Mouse (Mus musculus): ENCODE data around the gene Gm21954. TPM values are rescaled to one million over a fixed set of nuclear protein-coding genes. Genes with fewer than 3 reads are reported as not detected.

The Gm21954 gene
- polyA plus RNA-seq, 1 experiment from 2014 or later = not detected

DNA sequence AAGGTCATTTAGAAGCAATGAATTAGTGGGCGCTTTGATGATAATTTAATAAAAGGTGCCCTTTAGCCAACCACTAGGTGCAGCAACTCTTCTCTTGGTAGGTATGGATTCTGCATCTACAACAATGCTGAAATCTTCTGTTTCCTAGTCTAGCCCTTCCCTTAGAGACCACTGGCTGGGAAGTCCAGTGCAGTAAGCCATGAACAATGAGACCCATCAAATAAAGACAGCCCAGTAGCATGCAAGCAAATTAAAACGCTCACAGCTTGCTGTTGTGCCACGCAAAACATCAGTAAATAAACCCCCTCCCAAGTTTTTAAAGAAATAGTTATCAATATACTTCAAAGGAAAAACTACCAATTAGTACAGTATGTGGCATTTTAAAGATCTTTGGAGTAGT, 10.9 kb downstream of the Gm21954 start:
- no peaks in the 10 kb centered on the region for H3K27me3 ChIP-seq

DNA sequence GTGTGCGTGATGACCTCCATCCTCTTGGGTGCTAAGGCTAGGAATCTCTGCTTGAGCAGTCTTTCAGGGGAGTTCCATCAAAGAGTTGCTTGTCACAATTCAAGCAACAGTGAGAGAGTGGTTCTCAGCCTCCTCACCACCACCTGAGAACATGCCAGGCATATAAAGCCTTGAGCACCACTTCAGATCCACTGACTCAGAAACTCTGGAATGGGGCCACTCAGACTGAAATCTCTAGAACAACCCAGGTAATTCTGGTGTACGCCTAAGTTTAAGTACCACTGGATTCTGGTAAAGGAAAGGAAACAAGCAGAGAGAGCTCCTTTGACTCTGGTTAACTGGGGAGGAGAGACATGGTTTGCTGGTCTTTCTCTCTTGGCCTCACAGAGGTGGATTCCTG, 19.5 kb downstream of the Gm21954 start:
- Histone ChIP-seq H3K4me2 (replicated peaks) (no peak overlapping the region), H3K9me3 (replicated peaks) (no peaks in the 10 kb centered on the region), H3K9ac (no peak overlapping the region), H3K36me3 (peaks cover 8% of the 10 kb centered on the region; the same call in 1 of the 2 replicates), H3K27ac (no peak overlapping the region), H3K4me1 (no peaks in the 10 kb centered on the region), H3K27me3 (no peaks in the 10 kb centered on the region), H3K4me3 (no peak overlapping the region)
- no peak for ATAC-seq (ENCODE audit: low FRiP score)
- 94% methylated on average over 2 of the region's 2 CpGs for WGBS

More for the DNA sequence above, 10.9 kb downstream of the Gm21954 start:
- ATAC-seq (ENCODE audit: low FRiP score) = peak; percentile 63
- Histone ChIP-seq H3K4me3 (no peak overlapping the region), H3K4me1 (peaks cover 19% of the 10 kb centered on the region), H3K9ac (no peak overlapping the region), H3K4me2 (replicated peaks) (peak overlapping the region; percentile 52), H3K27ac (peak overlapping the region; percentile 64), H3K36me3 (no peaks in the 10 kb centered on the region), H3K9me3 (replicated peaks) (no peaks in the 10 kb centered on the region)
- 47% methylated on average over 3 of the region's 3 CpGs for WGBS

DNA sequence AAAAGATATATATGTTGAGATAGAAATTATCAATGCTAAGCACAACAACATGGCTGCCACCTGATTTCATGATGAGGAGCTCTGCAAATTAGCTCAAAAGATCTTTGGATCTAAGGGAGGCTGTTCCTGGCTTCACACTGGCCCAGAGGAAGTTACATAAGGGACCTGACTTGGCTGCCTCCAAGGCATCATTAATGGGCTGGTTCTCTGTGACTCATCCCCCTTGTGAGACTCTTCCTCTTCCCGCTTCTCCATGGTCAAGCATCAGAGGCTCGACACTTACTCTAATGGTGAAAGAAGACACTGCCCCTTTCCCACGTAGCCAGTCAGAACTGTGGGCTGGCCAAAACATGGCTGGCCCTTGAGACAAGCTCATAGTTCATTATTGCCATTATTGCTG, 20.1 kb downstream of the Gm21954 start:
- no peak overlapping the region for H3K4me2 ChIP-seq (replicated peaks)
- H3K9ac ChIP-seq = no peak overlapping the region
- no peak overlapping the region for H3K27ac ChIP-seq
- H3K4me1 ChIP-seq = no peaks in the 10 kb centered on the region
- H3K4me3 ChIP-seq = no peak overlapping the region
- H3K9me3 ChIP-seq (replicated peaks) = no peaks in the 10 kb centered on the region
- peaks cover 8% of the 10 kb centered on the region; the same call in 1 of the 2 replicates for H3K36me3 ChIP-seq
- H3K27me3 ChIP-seq = no peaks in the 10 kb centered on the region
- WGBS = 90% methylated on average over 3 of the region's 3 CpGs
- ATAC-seq (ENCODE audit: low FRiP score) = no peak

DNA sequence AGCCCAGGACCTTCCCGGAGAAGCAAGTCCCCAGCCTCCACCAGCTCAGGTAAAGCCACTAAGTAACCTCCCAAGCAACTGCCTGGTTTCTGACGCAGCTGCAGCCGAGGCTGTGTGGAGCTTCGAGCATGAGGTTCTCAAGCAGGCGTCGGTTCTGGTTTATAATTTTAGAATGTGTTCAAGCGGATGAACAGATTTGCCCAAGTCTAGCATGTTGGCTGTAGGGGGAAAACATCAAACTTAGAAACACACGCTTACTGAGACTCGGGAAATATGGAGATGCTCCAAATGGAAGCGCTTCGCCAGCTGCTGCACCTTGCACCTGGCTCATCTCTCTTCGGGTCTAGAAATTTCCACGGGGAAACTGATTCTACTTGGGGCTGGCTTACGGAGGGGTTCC, 21.0 kb downstream of the Gm21954 start:
- Histone ChIP-seq H3K4me1 (no peaks in the 10 kb centered on the region), H3K36me3 (peaks cover 8% of the 10 kb centered on the region; the same call in 1 of the 2 replicates), H3K4me3 (no peak overlapping the region), H3K9ac (no peak overlapping the region), H3K4me2 (replicated peaks) (no peak overlapping the region), H3K27me3 (no peaks in the 10 kb centered on the region), H3K9me3 (replicated peaks) (no peaks in the 10 kb centered on the region), H3K27ac (no peak overlapping the region)
- WGBS = 94% methylated on average over 14 of the region's 14 CpGs
- ATAC-seq (ENCODE audit: low FRiP score) = no peak

DNA sequence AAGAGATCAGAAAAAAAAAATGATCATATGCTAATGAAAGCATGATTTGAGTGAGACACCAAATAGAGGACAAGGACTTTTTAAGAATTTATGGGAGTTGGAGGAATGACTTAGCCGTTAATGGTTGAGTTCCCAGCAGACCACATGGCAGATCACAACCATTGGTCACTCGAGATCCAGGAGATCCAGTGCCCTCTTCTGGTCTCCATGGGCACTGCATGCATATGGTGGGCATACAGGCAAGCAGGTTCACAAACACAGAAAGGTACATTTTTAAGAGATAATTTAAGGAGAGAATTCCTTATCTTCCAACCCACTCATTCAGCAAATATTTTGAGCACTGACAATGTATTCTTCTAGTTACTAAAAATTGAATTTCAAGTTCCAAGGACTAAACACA, 22.9 kb downstream of the Gm21954 start:
- Histone ChIP-seq H3K27ac (no peak overlapping the region), H3K4me2 (replicated peaks) (no peak overlapping the region), H3K4me3 (no peak overlapping the region), H3K27me3 (no peaks in the 10 kb centered on the region), H3K9ac (no peak overlapping the region), H3K4me1 (no peaks in the 10 kb centered on the region), H3K36me3 (peaks cover 9% of the 10 kb centered on the region; the same call in 1 of the 2 replicates), H3K9me3 (replicated peaks) (no peaks in the 10 kb centered on the region)
- no peak for ATAC-seq (ENCODE audit: low FRiP score)
- 86% methylated on average over 2 of the region's 2 CpGs for WGBS

DNA sequence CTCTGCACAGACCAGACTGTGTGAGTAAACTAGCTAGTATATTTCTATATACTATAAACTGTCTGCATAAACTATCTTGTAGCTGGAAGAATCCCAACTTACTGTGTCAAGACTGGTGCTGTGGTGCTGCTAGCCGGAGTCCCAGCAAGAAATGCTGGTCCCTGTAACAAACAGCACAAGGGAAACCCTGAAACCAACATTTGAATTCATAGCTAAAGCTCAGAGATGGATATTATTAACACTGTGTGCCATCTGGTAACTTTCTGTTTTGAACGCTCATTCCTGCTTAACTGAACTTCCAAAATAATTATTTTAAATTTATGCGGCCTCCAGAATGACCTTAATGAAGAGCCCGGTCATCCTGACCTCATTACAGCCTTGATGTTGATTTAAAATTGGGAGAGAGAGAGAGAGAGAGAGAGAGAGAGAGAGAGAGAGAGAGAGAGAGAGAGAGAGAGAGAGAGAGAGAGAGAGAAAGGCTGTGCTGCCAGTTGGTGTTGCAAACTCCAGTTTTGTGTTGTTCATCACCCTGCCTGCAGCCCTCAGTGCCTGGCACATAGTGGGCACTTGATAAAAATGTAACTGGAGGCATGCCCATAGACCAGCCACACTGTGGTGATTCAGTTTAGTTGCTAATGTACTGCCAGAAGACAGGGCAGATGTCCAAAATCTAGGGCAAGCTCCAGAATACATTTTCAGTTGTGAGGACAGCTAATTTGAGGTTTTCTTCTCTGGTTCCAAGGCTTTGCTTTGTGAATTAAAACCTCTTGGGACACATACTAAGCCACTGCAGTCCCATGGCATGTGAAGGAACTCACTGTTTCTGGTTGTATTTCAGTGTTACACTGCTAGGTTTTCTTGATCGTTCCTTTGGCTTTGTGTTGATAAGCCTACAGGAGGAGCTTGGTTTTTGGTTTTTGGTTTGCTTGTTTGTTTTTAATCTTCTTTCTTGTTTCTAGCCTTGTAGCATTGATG, 24.2 kb downstream of the Gm21954 start:
- 86% methylated on average over 5 of the region's 5 CpGs for WGBS
- no peak for ATAC-seq (ENCODE audit: low FRiP score)
- H3K36me3 ChIP-seq = peaks cover 7% of the 10 kb centered on the region; the same call in 1 of the 2 replicates
- H3K4me1 ChIP-seq = no peaks in the 10 kb centered on the region
- no peak overlapping the region for H3K4me2 ChIP-seq (replicated peaks)
- no peak overlapping the region for H3K4me3 ChIP-seq
- no peak overlapping the region for H3K9ac ChIP-seq
- no peaks in the 10 kb centered on the region for H3K27me3 ChIP-seq
- H3K9me3 ChIP-seq (replicated peaks) = no peaks in the 10 kb centered on the region
- H3K27ac ChIP-seq = no peak overlapping the region

DNA sequence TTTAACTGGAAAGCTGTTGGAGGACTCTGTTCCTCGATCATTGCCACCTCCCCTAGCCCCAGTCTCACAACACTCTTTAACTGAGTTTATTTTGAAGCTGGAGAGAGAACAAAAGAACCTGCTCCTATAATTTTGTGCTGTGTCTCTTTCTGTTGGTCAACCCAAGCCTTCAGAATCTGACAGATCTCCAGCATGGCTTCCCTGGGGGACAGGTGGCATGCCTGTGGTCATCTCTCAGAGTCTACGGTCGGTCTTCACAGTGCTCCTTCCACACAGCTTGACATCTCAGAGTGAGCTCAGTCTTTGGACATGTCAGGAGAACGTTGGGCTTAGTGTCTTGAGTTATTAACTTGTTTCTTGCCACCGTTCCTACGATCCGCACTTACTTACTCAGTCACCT, 25.3 kb downstream of the Gm21954 start:
- H3K36me3 ChIP-seq = peaks cover 7% of the 10 kb centered on the region; the same call in 1 of the 2 replicates
- ATAC-seq (ENCODE audit: low FRiP score) = no peak
- H3K27me3 ChIP-seq = no peaks in the 10 kb centered on the region
- H3K4me3 ChIP-seq = no peak overlapping the region
- H3K4me2 ChIP-seq (replicated peaks) = no peak overlapping the region
- H3K27ac ChIP-seq = no peak overlapping the region
- H3K9me3 ChIP-seq (replicated peaks) = no peaks in the 10 kb centered on the region
- WGBS = 92% methylated on average over 7 of the region's 7 CpGs
- no peak overlapping the region for H3K9ac ChIP-seq
- no peaks in the 10 kb centered on the region for H3K4me1 ChIP-seq

- no peak for ATAC-seq (ENCODE audit: low FRiP score)
Measured at GRCm38 (mm10) chr3:55443725-55444124, 28.3 kb downstream of the Gm21954 start.

GRCm38 (mm10) chr3:55443271-55443670, 28.7 kb downstream of the Gm21954 start:
- H3K4me2 ChIP-seq (replicated peaks) = no peak overlapping the region
- no peaks in the 10 kb centered on the region for H3K9me3 ChIP-seq (replicated peaks)
- no peak overlapping the region for H3K4me3 ChIP-seq
- H3K27ac ChIP-seq = no peak overlapping the region
- peaks cover 4% of the 10 kb centered on the region; the same call in 1 of the 2 replicates for H3K36me3 ChIP-seq
- 88% methylated on average over 8 of the region's 8 CpGs for WGBS
- ATAC-seq (ENCODE audit: low FRiP score) = no peak
- no peak overlapping the region for H3K9ac ChIP-seq
- H3K4me1 ChIP-seq = peaks cover 7% of the 10 kb centered on the region; the same call in 1 of the 2 replicates
- H3K27me3 ChIP-seq = no peaks in the 10 kb centered on the region

More at GRCm38 (mm10) chr3:55443725-55444124, 28.3 kb downstream of the Gm21954 start:
- H3K9ac ChIP-seq = no peak overlapping the region
- no peaks in the 10 kb centered on the region for H3K27me3 ChIP-seq
- 89% methylated on average over 2 of the region's 2 CpGs for WGBS
- peaks cover 4% of the 10 kb centered on the region; the same call in 1 of the 2 replicates for H3K36me3 ChIP-seq
- H3K9me3 ChIP-seq (replicated peaks) = no peaks in the 10 kb centered on the region
- H3K4me3 ChIP-seq = no peak overlapping the region
- H3K27ac ChIP-seq = no peak overlapping the region
- peaks cover 7% of the 10 kb centered on the region; the same call in 1 of the 2 replicates for H3K4me1 ChIP-seq
- H3K4me2 ChIP-seq (replicated peaks) = no peak overlapping the region

GRCm38 (mm10) chr3:55442012-55442645, 29.9 kb downstream of the Gm21954 start:
- no peak for ATAC-seq (ENCODE audit: low FRiP score)
- Histone ChIP-seq H3K4me1 (peaks cover 7% of the 10 kb centered on the region; the same call in 1 of the 2 replicates), H3K4me3 (no peak overlapping the region), H3K27ac (no peak overlapping the region), H3K36me3 (peaks cover 4% of the 10 kb centered on the region; the same call in 1 of the 2 replicates), H3K27me3 (no peaks in the 10 kb centered on the region), H3K4me2 (replicated peaks) (no peak overlapping the region), H3K9ac (no peak overlapping the region), H3K9me3 (replicated peaks) (no peaks in the 10 kb centered on the region)
- whole genome bisulfite sequencing = 83% methylated on average over 11 of the region's 11 CpGs

DNA sequence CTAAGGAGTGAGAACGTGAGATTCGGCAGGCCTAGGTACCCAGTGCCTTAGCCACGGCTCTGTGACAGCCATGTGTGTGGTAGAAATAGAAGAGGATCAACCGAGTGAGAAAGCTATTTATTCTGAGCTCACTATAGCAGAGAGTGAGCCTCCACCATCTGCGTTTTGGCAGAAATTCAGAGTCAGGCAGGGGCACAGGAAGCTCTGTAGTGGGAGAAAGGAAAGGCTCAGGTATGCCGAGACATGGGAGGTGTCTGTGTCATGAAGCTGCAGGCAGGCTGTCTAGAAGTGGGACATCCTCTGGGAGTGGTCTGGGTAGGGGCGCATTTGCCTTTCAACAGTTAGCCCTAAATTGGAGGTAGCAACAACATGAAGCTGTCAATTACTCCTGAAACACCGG, 31.7 kb downstream of the Gm21954 start:
- Histone ChIP-seq H3K27me3 (no peaks in the 10 kb centered on the region), H3K27ac (0 out of 2 replicates have a peak overlapping the region, but pooled peaks have one; percentile 32), H3K9ac (no peak overlapping the region), H3K4me2 (replicated peaks) (no peak overlapping the region), H3K4me3 (no peak overlapping the region), H3K4me1 (peaks cover 7% of the 10 kb centered on the region; the same call in 1 of the 2 replicates), H3K9me3 (replicated peaks) (no peaks in the 10 kb centered on the region), H3K36me3 (peaks cover 4% of the 10 kb centered on the region; the same call in 1 of the 2 replicates)
- no peak for ATAC-seq (ENCODE audit: low FRiP score)
- WGBS = 69% methylated on average over 8 of the region's 8 CpGs

DNA sequence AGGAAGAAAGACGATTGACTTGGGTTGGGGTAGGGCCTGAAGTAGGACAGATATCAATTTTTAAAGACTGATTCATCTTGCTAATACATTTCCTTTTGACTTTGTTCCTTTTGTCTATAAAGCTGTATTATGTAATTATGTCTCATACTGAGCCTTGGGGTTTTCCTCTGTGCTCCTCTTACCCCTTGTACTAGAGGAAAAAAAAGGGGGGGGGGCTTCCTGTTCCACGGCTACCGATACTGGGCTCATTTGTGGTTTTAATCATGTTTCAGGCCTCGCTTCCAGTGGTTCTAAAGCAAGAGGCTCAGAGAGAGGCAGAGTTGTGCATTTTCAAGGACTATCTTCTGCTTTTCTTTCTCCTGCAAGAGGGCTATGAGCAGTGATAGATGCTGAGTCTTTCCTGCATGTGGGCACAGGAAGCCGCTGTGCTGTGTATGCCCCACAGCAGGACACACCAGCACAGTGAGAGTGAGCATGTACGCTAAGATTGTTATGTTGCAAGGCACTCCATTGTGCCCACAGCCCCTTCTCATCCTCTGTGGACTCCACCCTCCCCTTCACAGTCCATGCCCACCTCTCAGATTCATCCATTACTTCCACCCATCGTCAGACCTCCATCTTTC, 33.1 kb downstream of the Gm21954 start:
- H3K9ac ChIP-seq = no peak overlapping the region
- H3K36me3 ChIP-seq = peaks cover 1% of the 10 kb centered on the region; the same call in 1 of the 2 replicates
- 84% methylated on average over 7 of the region's 7 CpGs for WGBS
- no peaks in the 10 kb centered on the region for H3K9me3 ChIP-seq (replicated peaks)
- no peak overlapping the region for H3K27ac ChIP-seq
- ATAC-seq (ENCODE audit: low FRiP score) = no peak
- H3K4me3 ChIP-seq = no peak overlapping the region
- H3K4me1 ChIP-seq = peaks cover 7% of the 10 kb centered on the region; the same call in 1 of the 2 replicates
- no peaks in the 10 kb centered on the region for H3K27me3 ChIP-seq
- no peak overlapping the region for H3K4me2 ChIP-seq (replicated peaks)

Data from hindbrain, embryonic 12.5 days (tissue).